Mouse (Mus musculus) left cerebral cortex, postnatal 10 days (tissue): ENCODE data around the gene Npcd. TPM values are rescaled to one million over a fixed set of nuclear protein-coding genes. Genes with fewer than 3 reads are reported as not detected.

ENCODE experiments used
- total RNA-seq, 2 experiments: library from RNA; stranded (reverse); gene quantifications; 2 replicates each; pipeline ENCODE4 v1.2.3; 2021

Gene Npcd
- total RNA-seq, 2 experiments from 2014 or later: 12.5 to 12.9 TPM

Other genes starting within 250 kb of the Npcd start
- gene Dmc1, start 229.1 kb downstream of the Npcd start, total RNA-seq: 1 to 10 TPM; 1.0 to 1.4 TPM
- gene Fam227a, start 175.3 kb downstream of the Npcd start, total RNA-seq: 10 to 100 TPM; 10.4 to 10.6 TPM
- gene Cby1, start 175.0 kb downstream of the Npcd start, total RNA-seq: 10 to 100 TPM; 54.5 to 61.0 TPM
- gene Tomm22, start 163.4 kb downstream of the Npcd start, total RNA-seq: 100 to 1,000 TPM; 108 to 112 TPM
- 10 to 100 TPM; 43.7 to 46.1 TPM for gene Josd1, start 146.3 kb downstream of the Npcd start, total RNA-seq
- gene Gtpbp1, start 143.4 kb downstream of the Npcd start, total RNA-seq: 10 to 100 TPM; 44.9 to 48.5 TPM
- 10 to 100 TPM; 14.9 to 20.2 TPM for gene Sun2, start 91.7 kb downstream of the Npcd start, total RNA-seq
- gene Dnal4, start 56.4 kb downstream of the Npcd start, total RNA-seq: 10 to 100 TPM; 28.6 to 31.0 TPM
- 100 to 1,000 TPM; 454 to 474 TPM for gene Nptxr, start 29.5 kb downstream of the Npcd start, total RNA-seq
- gene Cbx6, start 451 bp upstream of the Npcd start, total RNA-seq: 100 to 1,000 TPM; 271 to 289 TPM
- gene Apobec3, start 57.4 kb upstream of the Npcd start, total RNA-seq: 1 to 10 TPM; 4.4 to 4.7 TPM
- gene Cbx7, start 136.9 kb upstream of the Npcd start, total RNA-seq: 1 to 10 TPM; 5.6 to 7.1 TPM
- 10 to 100 TPM; 42.6 to 43.4 TPM for gene Pdgfb, start 180.7 kb upstream of the Npcd start, total RNA-seq